Mouse (Mus musculus) liver, embryonic 13.5 days (tissue): ENCODE data around the gene Tbcc. TPM values are rescaled to one million over a fixed set of nuclear protein-coding genes. Genes with fewer than 3 reads are reported as not detected.
"Not testable (repeated sequence)": the region's sequence is repeated elsewhere in the genome, so short reads cannot be mapped to it uniquely, and the experiment has no call there.

Source experiments
- ATAC-seq: fragments of 200-750 bp; cut with Nextera tagmentation; 2 replicates; pipeline ENCODE4 v1.8.0; 2017; ENCODE audit warnings: low read depth, mild to moderate bottlenecking, moderate number of reproducible peaks, moderate library complexity
- DNase-seq: peaks from one replicate; pipeline ENCODE4 v3.0.0; 2022
- H3K27ac ChIP-seq: fragments of 300-500 bp; sonication (generic); 2 replicates; pipeline ENCODE4 v1.5.1; 2015; ENCODE audit warnings: moderate library complexity, mild to moderate bottlenecking, inconsistent platforms
- H3K27me3 ChIP-seq: fragments of 300-500 bp; sonication (generic); 2 replicates; pipeline ENCODE4 v1.6.1; 2015; ENCODE audit warnings: mild to moderate bottlenecking, inconsistent platforms
- H3K36me3 ChIP-seq: fragments of 300-500 bp; sonication (generic); 2 replicates; pipeline ENCODE4 v1.6.1; 2015; ENCODE audit warnings: mild to moderate bottlenecking, inconsistent platforms
- H3K4me1 ChIP-seq: fragments of 300-500 bp; sonication (generic); replicated peaks from 2 replicates; pipeline ENCODE4 v1.6.1; 2015; ENCODE audit warnings: inconsistent platforms
- H3K4me2 ChIP-seq: fragments of 300-500 bp; sonication (generic); 2 replicates; pipeline ENCODE4 v1.6.1; 2015; ENCODE audit warnings: inconsistent platforms, mild to moderate bottlenecking, moderate library complexity
- H3K4me3 ChIP-seq: fragments of 300-500 bp; sonication (generic); replicated peaks from 2 replicates; pipeline ENCODE4 v1.5.1; 2015; ENCODE audit warnings: mild to moderate bottlenecking, inconsistent platforms
- H3K9ac ChIP-seq: fragments of 300-500 bp; sonication (generic); 2 replicates; pipeline ENCODE4 v1.6.1; 2015; ENCODE audit warnings: mild to moderate bottlenecking, inconsistent platforms
- H3K9me3 ChIP-seq: fragments of 300-500 bp; sonication (generic); replicated peaks from 2 replicates; pipeline ENCODE4 v1.6.1; 2016; ENCODE audit warnings: inconsistent platforms
- WGBS: fragments of 180-500 bp; shearing (Covaris S2); methylation state at CpG from one replicate; pipeline ENCODE4 v1.1.7; 2015; ENCODE audit not compliant: insufficient replicate concordance; 5-methylcytosine and 5-hydroxymethylcytosine counted together
- polyA plus RNA-seq: library from polyadenylated mRNA; unstranded; fragments of >200 nt; fragmentation: Nextera tagmentation; extraction: Ambion mirVana; gene quantifications from 2 replicates; pipeline ENCODE4 v1.2.1, GENCODE M21; 2015

The Tbcc gene
- 22.4 and 24.9 TPM in 2 replicates for polyA plus RNA-seq

GRCm38 (mm10) chr17:46890116-46890815, at the start of gene Tbcc:
Tbcc (plus strand) TSS chr17:46890684.
- peaks cover 11% of the 10 kb centered on the region for H3K36me3 ChIP-seq
- no peaks in the 10 kb centered on the region for H3K9me3 ChIP-seq
- under 1% methylated on average over 40 of the region's 40 CpGs for WGBS
- peaks cover 75% of the 10 kb centered on the region for H3K4me1 ChIP-seq
- ATAC-seq, result peak; percentile 89
- H3K27ac ChIP-seq, result peak within 1 kb of the TSS; percentile 93
- H3K9ac ChIP-seq, result peak within 1 kb of the TSS; percentile 94
- no peaks in the 10 kb centered on the region for H3K27me3 ChIP-seq
- H3K4me2 ChIP-seq, result peak within 1 kb of the TSS; percentile 100
- peak within 1 kb of the TSS; percentile 91 for H3K4me3 ChIP-seq
- peak; percentile 94 for DNase-seq

DNA sequence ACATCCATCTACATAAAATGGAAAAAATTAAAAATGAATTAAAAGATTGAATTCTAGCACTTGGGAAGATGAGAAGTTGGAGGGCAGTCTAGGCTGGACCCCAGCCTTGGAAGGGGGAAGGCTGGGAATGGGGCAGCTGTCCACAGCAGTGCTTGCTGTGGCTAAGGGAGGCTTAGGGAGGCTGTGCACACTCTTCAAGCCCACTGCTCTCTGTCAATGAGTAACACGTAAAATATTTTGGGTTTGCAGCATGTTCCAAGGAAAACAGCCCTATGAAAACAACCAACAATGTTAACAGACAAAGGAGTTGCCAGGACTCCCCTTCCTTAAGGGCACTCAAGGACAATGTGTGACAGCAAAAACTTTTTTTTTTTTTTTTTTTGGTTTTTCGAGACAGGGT, 47.5 kb upstream of the Tbcc start:
- DNase-seq (no peak), ATAC-seq (no peak)
- Histone ChIP-seq H3K9me3 (no peaks in the 10 kb centered on the region), H3K36me3 (0 out of 2 replicates have a peak, but pooled peaks cover 12% of the 10 kb centered on the region), H3K4me2 (no peak overlapping the region), H3K27me3 (no peaks in the 10 kb centered on the region), H3K4me3 (no peak overlapping the region), H3K4me1 (peaks cover 28% of the 10 kb centered on the region), H3K27ac (no peak overlapping the region), H3K9ac (no peak overlapping the region)
- 68% methylated on average over 2 of the region's 2 CpGs for WGBS

GRCm38 (mm10) chr17:46843716-46844115, 46.8 kb upstream of the Tbcc start:
- ATAC-seq (no peak), DNase-seq (no peak)
- WGBS, result 87% methylated on average over 7 of the region's 7 CpGs
- H3K9ac ChIP-seq, result no peak overlapping the region
- H3K27me3 ChIP-seq, result no peaks in the 10 kb centered on the region
- H3K27ac ChIP-seq, result no peak overlapping the region
- H3K9me3 ChIP-seq, result no peaks in the 10 kb centered on the region
- H3K4me1 ChIP-seq, result peaks cover 21% of the 10 kb centered on the region
- H3K4me3 ChIP-seq, result no peak overlapping the region
- 0 out of 2 replicates have a peak, but pooled peaks cover 12% of the 10 kb centered on the region for H3K36me3 ChIP-seq
- no peak overlapping the region for H3K4me2 ChIP-seq

GRCm38 (mm10) chr17:46844811-46845210, 45.7 kb upstream of the Tbcc start:
- H3K36me3 ChIP-seq, result 0 out of 2 replicates have a peak, but pooled peaks cover 14% of the 10 kb centered on the region
- ATAC-seq (no peak), DNase-seq (no peak)
- H3K9ac ChIP-seq, result no peak overlapping the region
- peaks cover 18% of the 10 kb centered on the region for H3K4me1 ChIP-seq
- H3K27me3 ChIP-seq, result no peaks in the 10 kb centered on the region
- no peak overlapping the region for H3K4me3 ChIP-seq
- 73% methylated on average over 10 of the region's 10 CpGs for WGBS
- H3K4me2 ChIP-seq, result no peak overlapping the region
- no peak overlapping the region for H3K27ac ChIP-seq
- no peaks in the 10 kb centered on the region for H3K9me3 ChIP-seq

DNA sequence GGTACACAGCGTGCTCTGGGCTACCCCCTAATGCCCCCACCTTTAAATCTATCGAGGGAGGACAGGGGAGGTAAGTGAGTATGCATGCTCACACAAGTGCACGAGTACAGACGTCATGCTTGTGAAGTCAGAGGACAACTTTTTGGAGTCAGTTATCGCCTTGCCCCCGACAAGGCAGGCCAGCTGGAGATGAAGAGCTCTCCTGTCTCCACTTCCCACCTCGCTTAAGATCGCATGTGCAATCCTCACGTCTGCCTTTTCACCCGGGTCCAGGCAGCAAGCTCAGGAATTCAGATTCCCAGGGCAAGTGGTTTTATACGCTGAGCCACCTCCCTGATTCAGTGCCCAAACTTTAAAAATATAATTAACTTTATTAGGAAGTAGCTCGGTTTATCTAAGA, 45.2 kb upstream of the Tbcc start:
- 77% methylated on average over 12 of the region's 12 CpGs for WGBS
- H3K4me1 ChIP-seq, result peaks cover 15% of the 10 kb centered on the region
- no peak for ATAC-seq
- no peak for DNase-seq
- H3K27me3 ChIP-seq, result no peaks in the 10 kb centered on the region
- 0 out of 2 replicates have a peak, but pooled peaks cover 14% of the 10 kb centered on the region for H3K36me3 ChIP-seq
- no peak overlapping the region for H3K27ac ChIP-seq
- H3K9me3 ChIP-seq, result no peaks in the 10 kb centered on the region
- H3K9ac ChIP-seq, result no peak overlapping the region
- H3K4me2 ChIP-seq, result no peak overlapping the region
- no peak overlapping the region for H3K4me3 ChIP-seq

GRCm38 (mm10) chr17:46846573-46846972, 43.9 kb upstream of the Tbcc start:
- H3K36me3 ChIP-seq, result 0 out of 2 replicates have a peak, but pooled peaks cover 12% of the 10 kb centered on the region
- not testable (repeated sequence) for H3K4me3 ChIP-seq, H3K27me3 ChIP-seq, H3K9ac ChIP-seq, ATAC-seq, H3K4me2 ChIP-seq, H3K9me3 ChIP-seq, DNase-seq, H3K27ac ChIP-seq, H3K4me1 ChIP-seq
- WGBS, result 93% methylated on average over 18 of the region's 18 CpGs

DNA sequence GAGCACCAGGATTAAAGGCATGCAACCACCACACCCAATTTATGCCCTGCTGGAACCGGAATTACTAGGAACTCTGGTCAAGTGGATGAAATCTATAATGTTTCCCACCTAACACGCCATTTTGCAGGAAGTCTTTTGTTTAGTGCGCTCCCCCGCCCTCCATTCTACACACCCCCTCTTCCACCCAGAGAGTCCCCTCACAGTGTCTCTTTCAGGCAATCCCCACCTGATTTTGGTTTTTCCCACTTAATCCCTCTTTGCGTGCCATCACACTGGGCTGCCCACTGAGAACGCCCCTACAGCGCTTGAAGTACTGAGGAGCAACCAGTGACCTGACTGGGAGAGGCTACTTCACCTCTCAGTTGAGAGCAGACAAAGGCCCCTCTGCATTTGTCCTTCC, 43.3 kb upstream of the Tbcc start:
- Histone ChIP-seq H3K4me1 (0 out of 2 replicates have a peak, but pooled peaks cover 8% of the 10 kb centered on the region), H3K9ac (no peak overlapping the region), H3K27ac (no peak overlapping the region), H3K4me3 (no peak overlapping the region), H3K4me2 (no peak overlapping the region), H3K27me3 (no peaks in the 10 kb centered on the region), H3K36me3 (0 out of 2 replicates have a peak, but pooled peaks cover 10% of the 10 kb centered on the region), H3K9me3 (no peaks in the 10 kb centered on the region)
- DNase-seq (no peak), ATAC-seq (no peak)
- 87% methylated on average over 7 of the region's 7 CpGs for WGBS

DNA sequence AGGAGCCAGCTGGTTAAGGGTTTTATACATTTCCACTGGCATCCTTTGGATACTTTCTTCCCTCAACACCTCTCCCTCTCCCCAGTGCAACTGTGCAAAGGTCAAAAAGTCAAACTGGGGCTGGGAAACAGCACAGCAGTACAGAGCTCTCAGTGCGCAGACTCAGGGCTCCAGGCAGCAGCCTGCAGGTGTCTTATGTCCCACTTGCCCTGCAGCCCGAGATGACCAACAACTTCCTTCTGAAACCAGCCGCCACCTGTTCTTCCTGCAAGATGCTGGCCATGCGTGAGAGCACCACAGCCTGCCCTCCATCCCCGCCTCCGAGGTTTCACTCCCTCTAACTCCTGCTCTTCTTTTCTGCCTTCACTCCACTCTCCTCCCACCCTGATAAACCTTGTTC, 37.8 kb upstream of the Tbcc start:
- Histone ChIP-seq H3K4me2 (no peak overlapping the region), H3K4me3 (no peak overlapping the region), H3K4me1 (peaks cover 40% of the 10 kb centered on the region), H3K36me3 (0 out of 2 replicates have a peak, but pooled peaks cover 2% of the 10 kb centered on the region), H3K9me3 (no peaks in the 10 kb centered on the region), H3K27me3 (no peaks in the 10 kb centered on the region), H3K27ac (peak overlapping the region; percentile 19), H3K9ac (no peak overlapping the region)
- DNase-seq (no peak), ATAC-seq (no peak)
- 45% methylated on average over 6 of the region's 6 CpGs for WGBS

GRCm38 (mm10) chr17:46853281-46853680, 37.2 kb upstream of the Tbcc start:
- no peaks in the 10 kb centered on the region for H3K27me3 ChIP-seq
- no peak overlapping the region for H3K4me3 ChIP-seq
- H3K9me3 ChIP-seq, result no peaks in the 10 kb centered on the region
- no peak for ATAC-seq
- H3K9ac ChIP-seq, result peak overlapping the region; percentile 36; the same call in 1 of the 2 replicates
- H3K27ac ChIP-seq, result peak overlapping the region; percentile 19
- 61% methylated on average over 6 of the region's 6 CpGs for WGBS
- peaks cover 40% of the 10 kb centered on the region for H3K4me1 ChIP-seq
- H3K4me2 ChIP-seq, result no peak overlapping the region
- 0 out of 2 replicates have a peak, but pooled peaks cover 2% of the 10 kb centered on the region for H3K36me3 ChIP-seq
- DNase-seq, result no peak

DNA sequence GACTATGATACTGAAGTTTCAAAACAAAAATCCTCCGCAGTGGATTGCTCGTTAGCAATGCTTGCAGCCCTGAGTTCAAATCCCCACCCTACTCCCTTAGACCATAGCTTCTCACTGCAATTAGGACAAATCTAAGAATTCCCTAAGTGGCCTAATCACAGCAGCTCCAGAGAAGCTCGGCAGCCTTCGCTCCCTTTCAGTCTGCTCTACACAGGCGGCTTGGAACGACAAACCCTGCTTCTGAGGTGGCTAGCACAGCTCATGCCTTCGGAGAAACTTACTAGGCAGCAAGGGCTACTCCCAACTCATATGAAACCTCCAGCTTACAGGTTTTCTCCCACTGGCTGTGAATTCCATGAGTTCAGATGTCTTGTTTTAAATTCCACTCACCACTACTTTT, 36.4 kb upstream of the Tbcc start:
- no peaks in the 10 kb centered on the region for H3K9me3 ChIP-seq
- ATAC-seq (no peak), DNase-seq (no peak)
- H3K27me3 ChIP-seq, result no peaks in the 10 kb centered on the region
- 79% methylated on average over 7 of the region's 7 CpGs for WGBS
- peak overlapping the region; percentile 98 for H3K9ac ChIP-seq
- 0 out of 2 replicates have a peak, but pooled peaks cover 2% of the 10 kb centered on the region for H3K36me3 ChIP-seq
- peaks cover 45% of the 10 kb centered on the region for H3K4me1 ChIP-seq
- no peak overlapping the region for H3K4me3 ChIP-seq
- no peak overlapping the region for H3K4me2 ChIP-seq
- H3K27ac ChIP-seq, result peak overlapping the region; percentile 96

DNA sequence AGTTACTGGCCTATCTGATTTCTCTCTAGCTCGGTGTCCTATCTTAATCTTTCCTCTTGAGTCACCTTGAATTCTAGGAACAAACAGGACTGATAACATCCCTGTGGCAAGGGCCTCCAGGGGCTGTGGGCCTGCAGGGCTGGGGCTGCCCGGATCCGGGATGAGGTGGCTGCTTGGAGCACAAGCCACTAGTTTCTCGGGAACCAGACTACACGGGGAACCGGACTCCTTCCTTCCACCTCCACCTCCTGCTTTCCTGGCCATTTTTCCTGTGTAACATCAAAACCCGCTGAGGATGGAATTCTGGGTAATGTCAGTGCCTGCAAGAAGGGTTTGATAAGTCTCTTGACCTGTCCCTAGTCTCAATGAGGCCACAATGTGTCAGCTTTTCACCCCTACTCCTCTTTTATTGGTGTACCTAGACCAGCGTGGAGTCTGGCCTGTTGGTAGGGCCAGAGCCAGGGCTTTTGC, 35.8 kb upstream of the Tbcc start:
- no peak for ATAC-seq
- Histone ChIP-seq H3K4me2 (peak overlapping the region; percentile 73), H3K9ac (peak overlapping the region; percentile 98), H3K4me3 (no peak overlapping the region), H3K36me3 (no peaks in the 10 kb centered on the region), H3K4me1 (peaks cover 43% of the 10 kb centered on the region), H3K9me3 (no peaks in the 10 kb centered on the region), H3K27ac (peak overlapping the region; percentile 96), H3K27me3 (no peaks in the 10 kb centered on the region)
- no peak for DNase-seq
- 37% methylated on average over 8 of the region's 8 CpGs for WGBS
